Mouse (Mus musculus) forebrain, embryonic 14.5 days (tissue): ENCODE measurements around the gene Arfip2. TPM values are rescaled to one million over a fixed set of nuclear protein-coding genes. Genes with fewer than 3 reads are reported as not detected.

ENCODE experiments used
- ATAC-seq: fragments of 200-750 bp; cut with Nextera tagmentation; 2 replicates; pipeline ENCODE4 v1.8.0; 2017; ENCODE audit warnings: mild to moderate bottlenecking, moderate library complexity
- DNase-seq: peaks from one replicate; pipeline ENCODE4 v3.0.0-alpha.2; 2015; ENCODE audit warnings: low spot score
- H3K27ac ChIP-seq: fragments of 300-500 bp; sonication (generic); 2 replicates; pipeline ENCODE4 v1.5.1; 2014; ENCODE audit warnings: low read depth, mild to moderate bottlenecking, control low read depth, low read length, moderate library complexity
- H3K27me3 ChIP-seq: fragments of 300-500 bp; sonication (generic); replicated peaks from 2 replicates; pipeline ENCODE4 v1.6.1; 2014; ENCODE audit warnings: low read length, control low read depth, mixed read lengths; ENCODE audit not compliant: control insufficient read depth, insufficient read depth
- H3K36me3 ChIP-seq: fragments of 300-500 bp; sonication (generic); 2 replicates; pipeline ENCODE4 v1.6.1; 2014; ENCODE audit warnings: low read length, control low read depth; ENCODE audit not compliant: control insufficient read depth, insufficient read depth
- H3K4me1 ChIP-seq: fragments of 300-500 bp; sonication (generic); 2 replicates; pipeline ENCODE4 v1.6.1; 2014; ENCODE audit warnings: antibody characterized with exemption, low read length, control low read depth; ENCODE audit not compliant: control insufficient read depth, insufficient read depth
- H3K4me2 ChIP-seq: fragments of 300-500 bp; sonication (generic); 2 replicates; pipeline ENCODE4 v1.6.1; 2014; ENCODE audit warnings: mild to moderate bottlenecking, control low read depth, low read length
- H3K4me3 ChIP-seq: fragments of 300-500 bp; sonication (generic); 2 replicates; pipeline ENCODE4 v1.5.1; 2014; ENCODE audit warnings: low read depth, low read length, control low read depth
- H3K9ac ChIP-seq: fragments of 300-500 bp; sonication (generic); 2 replicates; pipeline ENCODE4 v1.6.1; 2014; ENCODE audit warnings: mild to moderate bottlenecking, low read length, control low read depth, moderate library complexity
- H3K9me3 ChIP-seq: fragments of 300-500 bp; sonication (generic); replicated peaks from 2 replicates; pipeline ENCODE4 v1.6.1; 2016; ENCODE audit warnings: low read length, control low read depth, mixed read lengths; ENCODE audit not compliant: control insufficient read depth
- WGBS: fragments of 180-500 bp; shearing (Covaris S2); extraction: QIAGEN DNeasy Blood & Tissue Kit; methylation state at CpG from one replicate; pipeline ENCODE4 v1.1.7; 2014; 5-methylcytosine and 5-hydroxymethylcytosine counted together
- polyA plus RNA-seq: library from polyadenylated mRNA; unstranded; fragments of >200 nt; fragmentation: Nextera tagmentation; extraction: Ambion mirVana; gene quantifications from 2 replicates; pipeline ENCODE4 v1.2.1, GENCODE M21; 2014

The Arfip2 gene
- polyA plus RNA-seq, 1 experiment from 2014 or later: 92.9 TPM

DNA sequence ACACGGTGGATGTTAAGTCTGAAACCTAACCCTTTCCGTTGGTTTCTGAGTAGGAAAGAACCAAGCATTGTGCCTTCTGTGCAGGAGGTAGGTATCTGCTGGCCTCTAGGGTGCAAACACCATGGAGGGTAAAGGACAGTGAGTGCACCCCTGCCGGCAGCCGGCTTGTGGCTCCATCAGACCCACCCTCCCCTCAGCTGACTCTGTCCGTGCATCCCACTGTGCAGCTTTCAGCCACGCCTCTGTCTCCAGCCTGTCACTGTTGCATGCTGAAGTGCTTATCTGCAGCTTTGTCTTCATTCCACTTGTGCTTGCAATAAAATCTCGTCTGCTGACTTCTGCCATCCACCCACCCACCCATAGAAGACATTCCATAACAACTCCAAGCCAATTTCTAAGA is 50.1 kb downstream of the Arfip2 start:
- H3K27ac ChIP-seq: no peak overlapping the region
- H3K4me2 ChIP-seq: no peak overlapping the region
- 24% methylated on average over 7 of the region's 7 CpGs for WGBS
- no peaks in the 10 kb centered on the region for H3K4me1 ChIP-seq
- no peaks in the 10 kb centered on the region for H3K9me3 ChIP-seq
- ATAC-seq: no peak
- H3K27me3 ChIP-seq: no peaks in the 10 kb centered on the region
- no peak overlapping the region for H3K9ac ChIP-seq
- H3K36me3 ChIP-seq: no peaks in the 10 kb centered on the region
- H3K4me3 ChIP-seq: no peak overlapping the region
- DNase-seq: no peak

- Histone ChIP-seq H3K9me3 (no peaks in the 10 kb centered on the region), H3K9ac (no peak overlapping the region), H3K27ac (no peak overlapping the region), H3K4me1 (no peaks in the 10 kb centered on the region), H3K4me3 (no peak overlapping the region), H3K27me3 (no peaks in the 10 kb centered on the region), H3K36me3 (no peaks in the 10 kb centered on the region), H3K4me2 (no peak overlapping the region)
- 71% methylated on average over 9 of the region's 9 CpGs for WGBS
- no peak for ATAC-seq
- DNase-seq: no peak
Observed at GRCm38 (mm10) chr7:105588325-105588912, 51.8 kb downstream of the Arfip2 start.

Other genes with a start within 250 kb of the Arfip2 start
- gene Fam160a2, start 240.4 kb downstream of the Arfip2 start, polyA plus RNA-seq: 30.4 and 39.8 TPM in 2 replicates
- not detected in 2 replicates for gene Cnga4, start 235.8 kb downstream of the Arfip2 start, polyA plus RNA-seq
- 1.1 and 1.6 TPM in 2 replicates for gene Cckbr, start 214.7 kb downstream of the Arfip2 start, polyA plus RNA-seq
- gene Cavin3, start 158.1 kb downstream of the Arfip2 start, polyA plus RNA-seq: 28.6 and 31.3 TPM in 2 replicates
- 79.9 and 88.5 TPM in 2 replicates for gene Smpd1, start 86.1 kb downstream of the Arfip2 start, polyA plus RNA-seq
- gene Apbb1, start 58.8 kb downstream of the Arfip2 start, polyA plus RNA-seq: 188 and 228 TPM in 2 replicates
- gene Hpx, start 40.3 kb downstream of the Arfip2 start, polyA plus RNA-seq: not detected in 2 replicates
- 41.0 and 52.4 TPM in 2 replicates for gene Trim3, start 6.8 kb downstream of the Arfip2 start, polyA plus RNA-seq
- gene Timm10b, start 360 bp downstream of the Arfip2 start, polyA plus RNA-seq: 137 and 144 TPM in 2 replicates
- 17.4 and 25.0 TPM in 2 replicates for gene Gm45799, start 136 bp upstream of the Arfip2 start, polyA plus RNA-seq
- gene Dnhd1, start 10.4 kb upstream of the Arfip2 start, polyA plus RNA-seq: 0.96 and 1.1 TPM in 2 replicates
- 207 and 214 TPM in 2 replicates for gene Ilk, start 96.2 kb upstream of the Arfip2 start, polyA plus RNA-seq
- gene Rrp8, start 97.0 kb upstream of the Arfip2 start, polyA plus RNA-seq: 19.3 and 20.3 TPM in 2 replicates
- gene Taf10, start 103.9 kb upstream of the Arfip2 start, polyA plus RNA-seq: 116 and 164 TPM in 2 replicates
- 41.1 and 44.3 TPM in 2 replicates for gene Tpp1, start 111.8 kb upstream of the Arfip2 start, polyA plus RNA-seq
- gene Dchs1, start 147.2 kb upstream of the Arfip2 start, polyA plus RNA-seq: 18.3 and 21.7 TPM in 2 replicates
- gene Mrpl17, start 170.7 kb upstream of the Arfip2 start, polyA plus RNA-seq: 182 and 221 TPM in 2 replicates